Mouse (Mus musculus): Measurements from ENCODE around the gene Qrfp. TPM values are rescaled to one million over a fixed set of nuclear protein-coding genes. Genes with fewer than 3 reads are reported as not detected.

The Qrfp gene
- polyA plus RNA-seq, 1 experiment from 2014 or later: 0.05 TPM

DNA sequence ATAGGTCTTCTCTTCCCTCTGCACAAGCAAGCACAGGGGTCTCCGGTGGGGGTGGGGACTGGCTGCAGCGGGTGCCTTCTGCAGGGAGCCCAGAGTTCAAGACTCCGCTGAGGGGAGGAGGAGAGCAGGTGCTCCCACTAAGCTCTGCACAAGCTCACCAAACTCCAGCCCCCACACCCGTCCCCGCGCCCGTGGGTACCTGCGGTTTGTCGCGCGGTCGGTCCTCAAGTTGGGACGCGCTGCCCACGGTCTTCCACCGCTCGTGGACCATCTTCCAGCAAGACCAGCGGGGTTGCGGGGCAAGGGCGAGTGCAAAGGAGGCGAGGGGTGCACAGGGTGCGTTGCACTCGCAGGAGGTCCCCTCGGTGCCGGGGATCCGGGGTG is 35.1 kb upstream of the Qrfp start:
- no peak overlapping the region; the same call in 1 of the 2 replicates for H3K9ac ChIP-seq (ENCODE audit: low read depth, low read length)
- H3K27me3 ChIP-seq (ENCODE audit: control insufficient read depth, insufficient read depth, low read depth, low read length): peaks cover 44% of the 10 kb centered on the region
- no peak overlapping the region for H3K27ac ChIP-seq (ENCODE audit: low read length)
- WGBS (ENCODE audit: insufficient replicate concordance): 3% methylated on average over 22 of the region's 26 CpGs
- H3K36me3 ChIP-seq (ENCODE audit: control insufficient read depth, insufficient read depth): no peaks in the 10 kb centered on the region
- no peak for ATAC-seq (ENCODE audit: low read depth)
- peak overlapping the region; percentile 48 for H3K4me3 ChIP-seq (ENCODE audit: low read depth, low read length)
- peaks cover 8% of the 10 kb centered on the region for H3K4me1 ChIP-seq (ENCODE audit: control insufficient read depth, low read depth, low read length)
- H3K9me3 ChIP-seq (replicated peaks; ENCODE audit: control insufficient read depth, low read length): no peaks in the 10 kb centered on the region
- H3K4me2 ChIP-seq (ENCODE audit: low read depth, low read length): peak overlapping the region; percentile 64

DNA sequence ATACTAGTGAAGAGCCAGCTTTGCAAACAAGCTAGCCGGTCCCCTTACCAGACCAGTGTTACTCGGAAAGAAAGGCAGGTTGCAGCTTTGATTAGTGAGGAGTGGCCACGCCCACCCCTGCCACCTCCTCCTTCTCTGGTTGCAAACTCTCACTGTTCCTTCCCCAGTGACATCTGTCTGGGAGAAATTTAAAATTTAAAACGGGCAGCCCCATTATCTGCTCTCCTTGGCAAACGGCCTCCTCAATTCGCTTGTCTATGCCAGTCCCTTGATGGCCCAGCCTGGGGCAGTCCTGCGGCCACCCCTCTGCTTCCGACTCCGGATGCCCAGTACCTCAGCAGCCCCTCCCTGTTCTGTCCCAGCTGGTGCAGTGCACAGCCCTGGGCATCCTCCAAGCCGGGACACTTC is 34.4 kb upstream of the Qrfp start:
- Histone ChIP-seq H3K36me3 (ENCODE audit: control insufficient read depth, insufficient read depth) (no peaks in the 10 kb centered on the region), H3K9me3 (replicated peaks; ENCODE audit: control insufficient read depth, low read length) (no peaks in the 10 kb centered on the region), H3K4me3 (ENCODE audit: low read depth, low read length) (no peak overlapping the region), H3K4me1 (ENCODE audit: control insufficient read depth, low read depth, low read length) (peaks cover 8% of the 10 kb centered on the region), H3K27me3 (ENCODE audit: control insufficient read depth, insufficient read depth, low read depth, low read length) (peaks cover 44% of the 10 kb centered on the region), H3K4me2 (ENCODE audit: low read depth, low read length) (no peak overlapping the region), H3K9ac (ENCODE audit: low read depth, low read length) (no peak overlapping the region), H3K27ac (ENCODE audit: low read length) (no peak overlapping the region)
- ATAC-seq (ENCODE audit: low read depth): no peak
- 9% methylated on average over 10 of the region's 10 CpGs for WGBS (ENCODE audit: insufficient replicate concordance)

DNA sequence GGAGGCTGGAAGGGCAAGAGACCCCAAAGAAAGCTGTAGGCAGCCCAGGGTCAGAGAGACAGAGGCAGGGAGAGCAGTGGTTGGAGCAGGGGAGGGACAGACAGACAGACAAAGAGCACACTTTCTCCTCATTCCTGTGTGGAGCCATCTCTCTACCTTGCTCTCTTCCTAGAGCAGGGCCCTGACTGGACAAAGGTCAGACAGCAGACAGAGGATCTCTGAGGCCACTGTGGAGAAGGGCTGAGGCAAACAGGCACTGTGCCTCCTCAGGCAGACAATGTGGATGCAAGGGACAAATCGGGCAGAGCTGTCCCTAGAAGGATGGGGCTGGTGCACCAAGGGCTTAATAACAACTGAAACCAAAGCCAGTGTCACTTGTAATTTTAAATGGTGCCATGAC is 28.5 kb upstream of the Qrfp start:
- Histone ChIP-seq H3K36me3 (ENCODE audit: control insufficient read depth, insufficient read depth) (no peaks in the 10 kb centered on the region), H3K27ac (ENCODE audit: low read length) (no peak overlapping the region), H3K9me3 (replicated peaks; ENCODE audit: control insufficient read depth, low read length) (no peaks in the 10 kb centered on the region), H3K4me2 (ENCODE audit: low read depth, low read length) (no peak overlapping the region), H3K9ac (ENCODE audit: low read depth, low read length) (no peak overlapping the region), H3K4me1 (ENCODE audit: control insufficient read depth, low read depth, low read length) (no peaks in the 10 kb centered on the region), H3K27me3 (ENCODE audit: control insufficient read depth, insufficient read depth, low read depth, low read length) (peaks cover 9% of the 10 kb centered on the region), H3K4me3 (ENCODE audit: low read depth, low read length) (no peak overlapping the region)
- ATAC-seq (ENCODE audit: low read depth): no peak
- WGBS (ENCODE audit: insufficient replicate concordance): 54% methylated on average over 1 of the region's 1 CpGs

DNA sequence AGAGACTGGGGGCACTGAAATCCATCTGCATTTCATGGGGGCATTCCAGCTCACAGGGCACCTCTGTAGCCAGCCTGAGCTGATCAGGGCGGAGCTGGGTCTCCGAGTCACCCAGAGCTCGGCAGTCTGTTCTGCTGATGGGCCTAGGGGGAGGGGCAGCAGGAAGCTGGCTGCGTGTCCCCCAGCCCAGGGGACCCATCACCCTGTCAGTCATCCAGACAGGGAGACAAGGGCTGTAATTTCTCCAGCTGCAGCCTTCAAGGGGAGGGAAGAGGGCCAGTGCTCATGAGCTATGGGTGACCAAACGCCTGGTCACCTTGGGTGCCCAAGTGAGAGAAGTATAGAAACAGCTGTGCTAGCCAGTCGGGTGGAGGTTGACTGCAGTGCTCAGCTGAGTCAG is 26.6 kb upstream of the Qrfp start:
- no peaks in the 10 kb centered on the region for H3K36me3 ChIP-seq (ENCODE audit: control insufficient read depth, insufficient read depth)
- no peaks in the 10 kb centered on the region; the same call in 1 of the 2 replicates for H3K27me3 ChIP-seq (ENCODE audit: control insufficient read depth, insufficient read depth, low read depth, low read length)
- H3K4me2 ChIP-seq (ENCODE audit: low read depth, low read length): no peak overlapping the region
- 24% methylated on average over 6 of the region's 6 CpGs for WGBS (ENCODE audit: insufficient replicate concordance)
- no peak overlapping the region for H3K27ac ChIP-seq (ENCODE audit: low read length)
- no peak overlapping the region for H3K9ac ChIP-seq (ENCODE audit: low read depth, low read length)
- H3K4me1 ChIP-seq (ENCODE audit: control insufficient read depth, low read depth, low read length): no peaks in the 10 kb centered on the region
- H3K9me3 ChIP-seq (replicated peaks; ENCODE audit: control insufficient read depth, low read length): no peaks in the 10 kb centered on the region
- no peak overlapping the region for H3K4me3 ChIP-seq (ENCODE audit: low read depth, low read length)
- no peak for ATAC-seq (ENCODE audit: low read depth)

DNA sequence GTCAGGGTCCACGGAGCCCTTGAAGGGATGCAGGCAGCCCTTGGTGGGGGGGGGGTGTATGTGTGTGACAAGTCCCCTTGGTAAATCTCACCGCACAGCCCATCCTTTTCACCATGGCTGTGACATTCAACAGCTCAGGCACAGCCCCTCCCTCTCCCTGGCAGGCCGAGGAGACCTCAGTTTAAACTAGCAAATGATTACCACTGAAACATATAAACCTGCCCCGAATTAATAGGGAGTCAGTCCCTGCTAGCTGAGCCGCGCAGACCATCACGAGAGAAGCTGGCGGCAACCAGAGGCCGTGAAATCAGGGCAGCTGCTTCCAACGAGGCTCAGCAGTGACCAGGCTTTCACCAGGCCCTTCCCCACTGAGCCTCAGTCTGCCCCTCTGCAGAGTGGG is 25.7 kb upstream of the Qrfp start:
- H3K4me1 ChIP-seq (ENCODE audit: control insufficient read depth, low read depth, low read length): no peaks in the 10 kb centered on the region
- no peaks in the 10 kb centered on the region for H3K36me3 ChIP-seq (ENCODE audit: control insufficient read depth, insufficient read depth)
- H3K9me3 ChIP-seq (replicated peaks; ENCODE audit: control insufficient read depth, low read length): no peaks in the 10 kb centered on the region
- H3K9ac ChIP-seq (ENCODE audit: low read depth, low read length): no peak overlapping the region
- no peak overlapping the region for H3K27ac ChIP-seq (ENCODE audit: low read length)
- H3K27me3 ChIP-seq (ENCODE audit: control insufficient read depth, insufficient read depth, low read depth, low read length): no peaks in the 10 kb centered on the region; the same call in 1 of the 2 replicates
- no peak overlapping the region for H3K4me2 ChIP-seq (ENCODE audit: low read depth, low read length)
- 59% methylated on average over 10 of the region's 10 CpGs for WGBS (ENCODE audit: insufficient replicate concordance)
- H3K4me3 ChIP-seq (ENCODE audit: low read depth, low read length): no peak overlapping the region
- ATAC-seq (ENCODE audit: low read depth): no peak

DNA sequence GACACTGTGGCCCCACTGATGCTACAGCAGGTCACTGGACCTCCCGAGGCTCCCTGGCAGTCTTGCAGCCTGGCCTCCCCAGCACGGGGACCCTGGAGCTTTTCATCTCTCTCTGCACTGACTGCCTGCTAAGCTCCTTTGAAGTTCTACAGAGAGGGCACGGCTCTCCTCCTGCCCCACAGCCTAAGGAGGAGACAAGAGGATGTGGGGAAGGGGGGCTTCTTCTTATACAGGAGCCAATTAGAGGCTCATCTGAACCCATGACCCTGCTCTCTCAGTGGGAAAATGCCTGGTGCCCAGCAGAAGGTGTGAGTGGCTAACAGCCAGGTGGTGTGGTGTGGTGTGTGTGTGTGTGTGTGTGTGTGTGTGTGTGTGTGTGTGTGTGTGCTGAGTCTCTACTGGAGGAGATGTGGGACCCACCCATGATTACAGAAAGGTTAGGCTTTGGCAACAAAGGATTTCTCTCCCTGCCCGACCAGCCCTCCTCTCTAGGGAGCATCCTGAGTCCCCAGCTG is 18.0 kb upstream of the Qrfp start:
- no peak for ATAC-seq (ENCODE audit: low read depth)
- Histone ChIP-seq H3K9ac (ENCODE audit: low read depth, low read length) (no peak overlapping the region), H3K27me3 (ENCODE audit: control insufficient read depth, insufficient read depth, low read depth, low read length) (no peaks in the 10 kb centered on the region; the same call in 1 of the 2 replicates), H3K9me3 (replicated peaks; ENCODE audit: control insufficient read depth, low read length) (no peaks in the 10 kb centered on the region), H3K4me3 (ENCODE audit: low read depth, low read length) (no peak overlapping the region), H3K4me1 (ENCODE audit: control insufficient read depth, low read depth, low read length) (peaks cover 2% of the 10 kb centered on the region), H3K36me3 (ENCODE audit: control insufficient read depth, insufficient read depth) (no peaks in the 10 kb centered on the region), H3K4me2 (ENCODE audit: low read depth, low read length) (no peak overlapping the region), H3K27ac (ENCODE audit: low read length) (no peak overlapping the region)
- 36% methylated on average over 4 of the region's 4 CpGs for WGBS (ENCODE audit: insufficient replicate concordance)

DNA sequence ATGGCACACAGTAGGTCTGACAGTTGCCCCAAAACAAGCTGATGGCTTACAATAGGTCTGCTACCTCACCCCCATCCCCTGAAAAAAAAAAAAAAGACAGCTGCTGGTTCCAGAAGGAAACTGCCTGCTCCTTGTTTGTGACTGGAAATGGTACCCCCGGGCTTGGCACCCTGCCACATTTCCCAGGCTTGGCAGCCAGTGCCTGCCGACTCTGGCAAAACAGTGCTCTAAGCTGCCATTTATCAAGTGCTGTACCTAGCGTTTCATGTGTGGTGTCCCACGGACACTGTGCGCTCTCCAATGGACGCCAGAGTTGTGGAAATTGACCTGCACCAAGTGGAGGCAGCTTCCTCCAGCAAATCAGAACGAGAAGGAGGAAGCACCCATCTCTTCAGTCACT is 17.5 kb upstream of the Qrfp start:
- H3K4me2 ChIP-seq (ENCODE audit: low read depth, low read length): no peak overlapping the region
- H3K9ac ChIP-seq (ENCODE audit: low read depth, low read length): no peak overlapping the region
- no peak overlapping the region for H3K27ac ChIP-seq (ENCODE audit: low read length)
- no peaks in the 10 kb centered on the region for H3K9me3 ChIP-seq (replicated peaks; ENCODE audit: control insufficient read depth, low read length)
- no peak overlapping the region for H3K4me3 ChIP-seq (ENCODE audit: low read depth, low read length)
- peaks cover 4% of the 10 kb centered on the region for H3K27me3 ChIP-seq (ENCODE audit: control insufficient read depth, insufficient read depth, low read depth, low read length)
- ATAC-seq (ENCODE audit: low read depth): no peak
- 45% methylated on average over 7 of the region's 7 CpGs for WGBS (ENCODE audit: insufficient replicate concordance)
- H3K4me1 ChIP-seq (ENCODE audit: control insufficient read depth, low read depth, low read length): peaks cover 2% of the 10 kb centered on the region
- H3K36me3 ChIP-seq (ENCODE audit: control insufficient read depth, insufficient read depth): no peaks in the 10 kb centered on the region

DNA sequence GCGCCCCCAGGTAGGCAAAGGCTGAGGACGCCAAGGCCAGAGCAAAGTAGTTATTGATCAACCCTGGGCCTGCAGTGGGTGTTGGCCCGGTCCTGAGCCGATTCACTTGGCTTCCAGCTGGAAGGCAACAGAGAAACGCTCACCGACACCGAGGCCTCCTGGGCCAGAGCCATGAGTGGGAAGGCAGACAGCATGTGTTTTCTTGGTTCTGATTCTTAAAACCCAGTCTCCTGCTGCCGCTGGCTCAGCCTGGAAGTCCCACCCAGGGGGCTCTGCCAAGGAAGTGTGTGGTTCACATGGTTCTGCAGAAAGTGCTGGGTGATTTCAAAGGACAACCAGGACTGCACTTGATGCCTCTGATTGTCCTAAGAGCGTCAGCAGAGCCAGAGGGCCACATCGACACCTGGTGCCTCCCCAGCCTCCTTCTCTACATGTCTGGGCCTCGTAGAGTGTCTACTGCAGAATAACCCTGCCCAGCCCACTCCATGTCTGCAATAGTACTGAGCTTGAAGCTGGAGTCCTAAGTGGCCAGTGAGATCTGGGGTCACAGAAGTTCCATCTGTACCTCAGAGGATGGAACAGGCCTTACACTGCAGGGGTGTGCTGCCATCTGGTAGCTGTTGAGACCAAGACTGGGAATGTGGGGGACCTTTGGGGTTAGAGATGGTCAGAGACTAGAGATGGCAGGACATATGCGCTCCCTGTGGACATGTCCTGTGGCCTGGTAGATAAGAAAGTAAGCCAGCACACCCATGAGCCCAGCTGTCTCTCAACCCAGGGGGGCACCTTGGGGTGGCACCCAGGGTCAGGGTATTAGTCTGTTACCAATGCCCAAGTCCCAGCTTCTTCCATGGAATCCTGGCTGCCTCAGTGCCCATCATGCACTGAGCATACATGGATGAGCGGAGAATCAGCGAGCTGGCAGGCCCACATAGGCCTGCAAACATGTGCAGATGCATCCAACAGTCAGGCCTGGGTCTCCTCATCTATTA is 16.0 kb upstream of the Qrfp start:
- H3K36me3 ChIP-seq (ENCODE audit: control insufficient read depth, insufficient read depth): no peaks in the 10 kb centered on the region
- no peak for ATAC-seq (ENCODE audit: low read depth)
- no peak overlapping the region for H3K4me3 ChIP-seq (ENCODE audit: low read depth, low read length)
- H3K9ac ChIP-seq (ENCODE audit: low read depth, low read length): no peak overlapping the region
- no peak overlapping the region for H3K4me2 ChIP-seq (ENCODE audit: low read depth, low read length)
- no peaks in the 10 kb centered on the region for H3K9me3 ChIP-seq (replicated peaks; ENCODE audit: control insufficient read depth, low read length)
- 68% methylated on average over 14 of the region's 14 CpGs for WGBS (ENCODE audit: insufficient replicate concordance)
- H3K4me1 ChIP-seq (ENCODE audit: control insufficient read depth, low read depth, low read length): peaks cover 2% of the 10 kb centered on the region
- H3K27me3 ChIP-seq (ENCODE audit: control insufficient read depth, insufficient read depth, low read depth, low read length): peaks cover 16% of the 10 kb centered on the region
- no peak overlapping the region for H3K27ac ChIP-seq (ENCODE audit: low read length)

DNA sequence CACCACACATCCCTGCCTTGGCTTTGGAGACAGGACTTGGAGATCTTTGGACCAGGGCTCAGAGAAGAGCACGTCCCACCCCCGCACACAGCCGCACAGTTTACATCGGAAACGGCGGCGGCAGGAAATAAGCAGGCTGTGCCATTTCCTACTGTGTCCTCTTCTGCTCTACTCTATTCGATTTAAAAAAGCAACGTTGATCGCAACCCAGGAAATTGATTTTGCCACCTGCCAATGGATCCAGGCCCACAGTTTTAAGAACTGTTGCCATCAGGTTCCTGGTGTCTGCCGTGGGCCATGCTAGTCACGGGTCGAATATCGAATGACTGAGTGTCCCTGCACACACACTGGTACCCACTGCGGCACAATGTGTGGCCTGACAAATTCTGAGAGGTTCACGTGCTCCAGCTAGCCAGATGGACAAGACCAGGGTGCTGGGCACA is 15.1 kb upstream of the Qrfp start:
- Histone ChIP-seq H3K36me3 (ENCODE audit: control insufficient read depth, insufficient read depth) (no peaks in the 10 kb centered on the region), H3K4me3 (ENCODE audit: low read depth, low read length) (no peak overlapping the region), H3K9me3 (replicated peaks; ENCODE audit: control insufficient read depth, low read length) (no peaks in the 10 kb centered on the region), H3K27ac (ENCODE audit: low read length) (no peak overlapping the region), H3K4me1 (ENCODE audit: control insufficient read depth, low read depth, low read length) (peaks cover 2% of the 10 kb centered on the region), H3K4me2 (ENCODE audit: low read depth, low read length) (no peak overlapping the region), H3K9ac (ENCODE audit: low read depth, low read length) (no peak overlapping the region), H3K27me3 (ENCODE audit: control insufficient read depth, insufficient read depth, low read depth, low read length) (peaks cover 16% of the 10 kb centered on the region)
- 32% methylated on average over 16 of the region's 16 CpGs for WGBS (ENCODE audit: insufficient replicate concordance)
- ATAC-seq (ENCODE audit: low read depth): peak; percentile 58; the same call in 1 of the 2 replicates
